Mouse (Mus musculus) embryo, embryonic 9.5 days (tissue): ENCODE results near the gene Dscam.
A peak's percentile ranks its signal among the peaks of the same experiment; 100 is the strongest.

ENCODE experiments used
- DNase-seq: peaks from one replicate; pipeline ENCODE4 v3.0.0-alpha.2; 2017; ENCODE audit errors: extremely low spot score

The Dscam gene

DNA sequence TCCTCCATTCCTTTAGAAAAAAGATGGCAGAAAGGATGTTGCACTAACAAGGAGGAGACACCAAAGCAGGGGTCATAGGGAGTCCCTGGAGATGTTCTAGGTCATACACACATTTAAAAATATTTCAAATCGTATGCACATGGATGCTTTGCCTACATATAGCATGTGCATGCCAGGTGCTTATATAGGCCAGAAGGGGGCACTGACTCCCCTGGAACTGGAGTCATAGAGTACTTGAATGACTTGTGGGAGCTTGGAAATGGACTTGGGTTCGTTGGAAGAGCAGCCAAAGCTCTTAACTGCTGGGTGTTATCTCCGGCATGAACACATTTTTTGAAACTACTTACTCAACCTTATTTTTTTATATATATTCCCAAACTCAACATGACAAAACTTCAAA is 448.4 kb downstream of the Dscam start:
- DNase-seq = no peak

DNA sequence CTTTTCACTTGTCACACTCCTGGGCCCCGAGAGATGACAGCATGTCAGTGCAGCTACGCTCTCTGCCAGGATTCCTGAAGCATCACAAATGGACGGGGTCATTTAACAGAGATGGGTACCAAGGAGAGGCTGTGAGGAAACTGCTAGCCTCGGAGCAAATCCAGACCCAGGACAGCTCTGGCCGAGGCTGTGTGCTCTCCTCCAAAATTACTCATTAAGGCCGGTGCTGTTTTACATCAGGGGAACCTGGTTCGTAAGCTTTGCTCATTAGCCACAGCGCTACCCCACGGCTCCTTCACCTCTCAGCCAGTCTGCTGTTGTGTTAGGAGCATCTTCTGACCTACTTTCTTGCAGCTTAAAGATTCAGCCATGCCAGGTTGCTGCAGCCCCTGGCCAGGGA is 449.3 kb downstream of the Dscam start:
- no peak for DNase-seq

DNA sequence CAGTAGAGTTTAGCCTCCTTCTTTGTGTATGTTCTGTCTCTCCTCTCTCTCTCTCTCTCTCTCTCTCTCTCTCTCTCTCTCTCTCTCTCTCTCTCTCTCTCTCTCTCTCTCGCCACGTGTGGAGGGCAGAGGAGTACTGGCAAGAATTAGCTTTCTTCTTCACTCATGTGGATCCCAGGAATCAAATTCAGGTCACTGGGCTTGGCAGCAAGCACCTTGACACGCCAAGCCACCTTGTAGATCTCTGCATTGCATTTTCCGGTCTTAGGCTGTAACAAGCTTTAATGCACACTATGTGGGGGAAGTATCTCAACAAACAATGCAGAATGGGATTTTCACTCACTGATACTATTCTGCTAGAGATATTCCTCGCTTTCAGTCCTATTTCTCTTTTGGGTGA is 449.9 kb downstream of the Dscam start:
- DNase-seq = no peak

DNA sequence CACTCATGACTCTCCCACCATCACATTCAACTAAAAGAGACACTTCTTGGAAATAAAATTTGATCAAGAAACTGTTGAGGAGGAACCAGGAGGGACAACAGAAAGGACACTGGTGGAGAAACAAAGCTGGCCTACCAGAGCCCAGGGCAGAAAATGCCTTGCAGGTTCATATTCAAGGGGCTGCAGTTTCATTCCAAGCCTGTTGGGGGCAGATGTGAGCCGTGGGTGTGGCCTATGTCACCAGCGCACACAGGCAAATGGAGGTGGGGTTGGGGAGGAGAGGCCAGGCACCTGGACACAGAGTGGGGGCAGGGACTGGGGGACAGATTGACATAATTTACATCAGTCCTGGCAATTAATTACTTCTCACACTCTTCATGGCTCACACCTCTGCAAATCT is 452.3 kb downstream of the Dscam start:
- peak; percentile 35 for DNase-seq

DNA sequence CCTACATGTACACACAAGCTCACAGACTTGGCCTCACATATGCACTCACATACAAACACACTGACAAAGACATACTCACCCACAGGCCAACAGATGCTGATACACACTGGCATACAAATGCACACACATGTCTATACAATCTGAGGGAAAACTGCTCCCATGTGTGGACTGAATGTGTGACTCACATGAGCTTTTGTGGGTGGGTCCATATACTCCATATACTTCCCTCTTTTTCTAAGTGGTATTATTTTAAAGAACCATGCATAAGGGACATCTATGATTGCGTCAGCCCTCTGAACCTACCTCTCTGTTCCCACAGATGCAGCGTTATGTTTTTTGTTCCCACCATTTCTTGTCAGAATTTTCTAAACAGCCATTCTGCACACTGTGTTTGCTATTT is 453.9 kb downstream of the Dscam start:
- no peak for DNase-seq

DNA sequence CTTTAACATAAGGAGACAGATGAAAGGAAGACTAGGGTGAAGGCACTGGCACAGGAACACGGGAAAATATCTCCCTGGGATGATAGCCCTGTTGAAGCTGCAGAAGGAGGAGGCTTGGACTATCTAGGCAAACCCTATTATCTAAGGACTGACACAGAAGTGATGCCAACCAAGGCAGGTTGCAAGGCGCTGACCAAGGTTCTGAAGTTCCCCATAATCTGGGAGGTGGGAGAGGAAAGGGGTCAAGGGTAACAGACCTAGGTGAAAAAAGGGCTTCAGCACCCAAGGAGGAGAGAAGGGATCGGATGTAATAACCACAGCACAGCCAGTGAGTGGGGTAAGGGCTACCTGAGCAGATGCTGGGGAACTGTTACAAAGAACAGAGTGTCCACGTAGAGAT is 458.6 kb downstream of the Dscam start:
- peak; percentile 28 for DNase-seq

DNA sequence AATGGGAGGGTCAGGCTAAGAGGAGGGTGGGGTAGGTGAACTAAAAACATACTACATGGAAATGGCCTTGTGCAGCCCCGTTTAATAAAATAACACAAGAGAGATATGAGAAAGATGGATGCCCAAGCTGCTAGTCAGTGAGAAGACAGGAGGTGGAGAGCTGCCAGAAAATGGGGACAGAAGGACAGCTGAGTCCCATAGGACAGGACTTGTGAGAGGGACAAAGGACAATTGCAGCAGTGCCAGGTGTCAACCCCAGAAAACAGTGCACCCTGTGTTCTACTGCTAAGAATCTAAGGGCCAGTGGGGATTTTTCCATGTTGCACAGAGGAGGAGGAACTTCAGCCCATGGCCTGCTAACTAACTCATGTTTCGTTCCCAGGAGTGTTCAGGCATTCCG is 470.0 kb downstream of the Dscam start:
- no peak for DNase-seq

DNA sequence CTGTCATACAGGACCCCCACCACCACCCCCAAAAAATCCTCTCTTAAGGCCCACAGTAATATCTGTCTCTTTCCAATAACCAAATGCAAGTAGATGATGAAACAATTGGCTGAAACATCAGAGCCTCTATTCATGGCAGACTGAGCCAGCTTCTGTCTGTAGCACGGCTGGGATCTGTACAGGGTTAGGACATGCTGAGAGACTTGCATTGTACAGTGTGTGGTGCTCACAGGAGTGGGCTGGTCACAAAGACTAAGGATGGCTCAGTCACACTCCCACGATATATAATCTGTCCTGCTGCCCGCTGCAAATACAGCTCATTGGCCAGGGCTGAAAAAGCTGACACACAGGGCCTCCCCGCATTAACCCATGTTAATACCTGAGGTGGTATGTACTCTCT is 474.7 kb downstream of the Dscam start:
- no peak for DNase-seq

DNA sequence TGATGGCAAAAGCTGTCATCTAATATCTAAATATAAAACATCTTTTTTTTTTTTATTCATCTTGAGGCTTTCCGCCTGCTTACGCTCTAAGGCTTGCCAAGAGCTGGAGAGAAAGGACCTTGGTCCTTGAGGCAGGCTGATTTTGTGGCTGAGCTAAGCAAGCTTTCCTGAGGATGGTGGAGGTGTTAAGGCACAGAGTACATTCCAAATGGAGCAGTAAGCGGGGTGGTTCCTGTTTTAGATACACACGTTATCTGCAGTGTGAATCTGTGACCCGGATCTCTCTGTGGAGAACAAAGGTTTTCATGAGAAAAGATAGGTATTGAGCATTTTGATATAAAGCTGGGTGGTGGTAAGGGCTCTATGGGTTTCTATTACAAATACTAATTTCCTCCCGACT is 479.0 kb downstream of the Dscam start:
- DNase-seq = no peak

DNA sequence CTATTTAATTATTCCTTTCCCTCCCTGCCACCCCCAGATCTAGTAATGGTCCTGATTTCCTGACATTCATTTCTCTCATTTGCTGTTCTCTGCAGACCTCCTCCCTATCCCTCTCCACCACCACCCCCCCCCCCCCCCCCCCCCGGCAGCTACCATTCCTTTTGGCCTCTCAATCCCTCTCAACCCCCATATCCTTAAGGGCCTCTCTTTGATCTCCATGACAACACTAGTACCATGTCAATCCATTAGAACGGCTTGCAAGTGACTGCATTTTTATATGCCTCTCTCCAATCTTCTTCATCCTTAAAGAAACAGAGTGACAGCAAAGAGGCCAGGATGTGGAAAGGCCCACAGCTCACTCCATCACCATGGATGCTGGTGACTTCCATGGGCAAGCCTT is 480.5 kb downstream of the Dscam start:
- no peak for DNase-seq

DNA sequence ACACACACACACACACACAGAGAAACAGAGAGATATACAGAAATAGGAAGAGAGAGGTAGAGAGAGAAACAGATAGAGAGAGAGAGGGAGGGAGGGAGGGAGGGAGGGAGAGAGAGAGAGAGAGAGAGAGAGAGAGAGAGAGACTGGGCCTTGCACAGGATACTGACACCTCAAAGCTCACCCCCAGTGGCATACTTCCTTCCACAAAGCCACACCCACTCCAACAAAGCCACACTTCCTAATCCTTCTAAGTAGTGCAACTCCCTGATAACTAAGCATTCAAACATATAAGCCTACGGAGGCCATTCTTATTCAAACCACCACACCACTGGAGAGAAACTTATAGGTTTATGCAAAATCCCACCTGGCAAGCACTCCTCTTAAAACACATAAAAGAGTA is 481.1 kb downstream of the Dscam start:
- no peak for DNase-seq

DNA sequence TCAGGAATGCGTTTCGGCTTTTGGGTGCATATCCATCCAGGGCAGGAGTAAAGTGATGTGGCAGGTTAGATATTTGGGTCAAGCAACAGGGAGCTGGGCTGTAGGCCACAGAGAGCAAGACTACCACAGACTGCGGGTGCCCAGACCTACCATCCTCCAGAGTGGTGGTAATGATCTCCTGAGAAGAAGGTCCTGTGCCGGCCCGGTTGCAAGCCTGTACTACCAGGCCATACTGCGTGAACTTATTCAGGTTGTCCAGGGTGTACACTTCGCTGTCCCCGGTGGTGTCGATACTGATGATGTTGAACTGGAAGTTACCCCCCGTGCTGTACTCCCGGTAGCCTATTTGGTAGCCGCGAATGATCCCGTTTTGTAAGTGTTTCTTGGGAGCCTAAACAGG is 485.5 kb downstream of the Dscam start:
- no peak for DNase-seq

DNA sequence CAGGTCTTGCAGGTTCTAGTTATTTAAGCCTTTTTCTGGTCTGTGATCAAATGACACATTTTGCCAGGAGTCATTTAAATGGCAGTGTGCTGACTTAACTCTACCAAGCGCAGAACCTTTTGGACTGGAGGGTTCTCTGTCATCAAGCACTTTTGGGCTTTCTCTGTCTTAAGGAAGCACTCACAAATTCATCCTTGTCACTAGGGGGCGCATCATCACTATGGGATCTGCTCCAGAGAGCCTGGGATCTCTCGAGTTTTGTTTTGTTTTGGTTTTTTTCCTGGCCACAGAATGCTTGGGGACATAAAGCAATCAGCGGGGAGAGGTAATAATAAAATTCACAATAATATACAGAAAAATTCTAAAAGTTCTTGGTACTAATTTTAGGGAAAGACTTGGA is 486.0 kb downstream of the Dscam start:
- DNase-seq = peak; percentile 49

DNA sequence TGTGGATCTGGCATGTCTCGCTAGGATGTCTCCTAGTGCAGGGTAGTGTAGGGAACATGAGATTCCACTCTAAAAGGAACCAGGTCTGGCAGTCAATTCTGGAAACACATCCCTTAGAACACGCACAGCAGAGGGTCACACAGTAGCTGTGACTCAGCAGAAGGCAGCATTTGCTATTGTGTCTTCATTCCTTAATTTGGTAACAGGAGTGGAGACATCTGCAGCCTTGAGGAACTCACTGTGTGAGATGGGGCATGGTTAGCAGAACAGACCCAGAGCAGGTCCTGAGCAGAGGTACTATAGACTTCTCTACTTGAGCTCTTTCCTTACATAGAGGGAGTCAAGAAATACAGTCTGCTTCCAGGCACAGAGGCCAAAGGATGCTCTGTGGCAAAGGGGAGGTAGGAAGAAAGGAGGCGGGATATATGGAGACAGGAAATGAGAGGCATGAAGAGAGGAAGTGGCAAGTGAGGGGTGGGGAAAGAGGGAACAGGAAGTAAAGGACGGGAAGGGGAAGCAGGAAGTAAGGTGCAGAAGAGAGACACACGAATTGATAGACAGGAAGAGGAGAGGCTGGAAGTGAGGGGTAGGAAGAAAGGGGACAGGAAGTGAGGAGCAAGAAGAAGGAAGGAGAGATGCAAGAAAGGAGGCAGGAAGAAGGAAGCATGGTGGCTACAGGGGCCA is 488.1 kb downstream of the Dscam start:
- no peak for DNase-seq

DNA sequence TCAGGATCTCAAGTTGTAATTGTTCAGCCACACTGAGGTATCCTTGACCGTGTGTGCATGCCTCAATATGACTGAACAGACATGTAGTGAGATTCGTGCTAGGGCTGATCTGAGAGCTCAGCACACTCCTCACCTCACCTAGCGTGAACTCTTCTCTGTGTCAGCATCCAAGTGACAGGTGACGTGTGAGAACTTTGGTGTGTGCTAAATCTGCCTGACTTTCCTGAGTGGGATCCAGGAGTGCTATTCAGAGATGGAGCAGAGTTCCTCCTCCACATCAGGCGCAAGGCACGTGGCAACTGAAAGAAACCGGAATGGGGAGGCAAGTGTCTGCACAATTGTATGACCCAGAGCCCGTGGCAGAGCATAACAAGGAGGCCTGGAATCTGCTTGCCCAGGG is 490.6 kb downstream of the Dscam start:
- no peak for DNase-seq

DNA sequence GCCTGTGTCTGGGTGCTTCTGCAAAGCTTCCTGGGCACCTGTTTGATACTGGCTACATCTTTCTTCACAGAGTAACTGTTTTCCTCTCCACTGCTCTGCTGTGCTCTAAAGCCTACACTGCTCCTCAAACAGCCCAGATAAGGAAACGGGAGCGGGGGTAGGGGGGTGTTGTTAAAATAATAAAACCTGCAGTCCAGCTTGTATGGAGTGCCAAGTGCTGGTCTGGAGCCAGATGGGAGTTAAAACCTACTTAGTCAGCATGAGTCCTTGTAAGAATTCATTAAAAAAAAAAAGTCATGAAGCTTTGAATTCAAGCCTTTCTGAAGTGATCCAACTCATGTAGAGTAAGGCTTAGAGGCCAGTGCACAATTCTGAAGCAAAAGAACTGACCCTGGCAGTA is 493.1 kb downstream of the Dscam start:
- no peak for DNase-seq

DNA sequence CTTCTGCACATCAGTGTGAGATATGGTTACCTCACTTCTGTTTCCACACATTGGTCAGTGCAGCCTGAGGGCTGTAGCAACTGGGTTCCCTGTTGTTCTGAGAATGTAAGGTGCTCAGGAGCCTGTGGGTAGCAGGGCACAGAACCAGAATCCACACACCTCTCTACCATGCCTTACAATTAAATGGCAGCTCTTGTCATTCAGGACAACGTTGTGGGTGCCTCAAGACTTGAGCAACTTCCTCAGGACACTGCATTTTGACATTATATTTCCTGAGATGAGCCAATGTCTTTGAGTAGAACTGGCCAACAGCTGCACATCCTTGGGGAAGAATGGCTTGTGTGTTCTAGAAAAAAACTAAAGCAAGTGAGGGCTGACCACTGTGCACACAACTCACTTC is 493.9 kb downstream of the Dscam start:
- DNase-seq = no peak

DNA sequence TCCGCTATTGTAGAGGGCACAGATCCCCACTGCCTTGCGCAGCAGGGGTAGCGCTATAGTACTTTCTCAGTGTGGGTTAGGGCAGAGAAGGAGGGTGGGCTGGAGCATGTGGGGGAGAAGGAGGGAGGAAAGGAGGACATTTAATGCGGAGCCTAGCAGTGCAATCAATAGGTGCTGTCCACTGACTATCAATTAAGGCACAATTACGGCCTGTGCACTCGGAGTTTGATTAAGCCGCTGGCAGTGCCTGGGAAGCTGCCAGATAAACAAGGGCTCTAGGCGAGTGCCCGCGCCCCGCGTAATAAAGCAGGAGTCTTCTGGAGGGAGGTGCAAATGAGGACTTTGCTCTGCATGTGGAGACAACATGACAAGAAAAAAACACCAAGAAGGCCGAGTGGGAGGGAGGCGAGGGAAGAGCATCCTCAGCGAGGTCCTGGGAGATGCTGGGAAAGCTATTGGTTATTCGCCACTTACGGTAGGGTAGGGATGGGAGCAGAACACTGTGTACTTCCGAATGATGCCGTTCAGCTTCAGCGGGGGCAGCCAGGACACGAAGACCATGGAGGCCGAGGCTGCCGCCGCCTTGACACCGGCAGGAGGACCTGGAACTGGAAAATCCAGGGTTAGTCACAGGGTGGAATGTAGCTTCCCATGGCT is 497.2 kb downstream of the Dscam start:
- DNase-seq = no peak

DNA sequence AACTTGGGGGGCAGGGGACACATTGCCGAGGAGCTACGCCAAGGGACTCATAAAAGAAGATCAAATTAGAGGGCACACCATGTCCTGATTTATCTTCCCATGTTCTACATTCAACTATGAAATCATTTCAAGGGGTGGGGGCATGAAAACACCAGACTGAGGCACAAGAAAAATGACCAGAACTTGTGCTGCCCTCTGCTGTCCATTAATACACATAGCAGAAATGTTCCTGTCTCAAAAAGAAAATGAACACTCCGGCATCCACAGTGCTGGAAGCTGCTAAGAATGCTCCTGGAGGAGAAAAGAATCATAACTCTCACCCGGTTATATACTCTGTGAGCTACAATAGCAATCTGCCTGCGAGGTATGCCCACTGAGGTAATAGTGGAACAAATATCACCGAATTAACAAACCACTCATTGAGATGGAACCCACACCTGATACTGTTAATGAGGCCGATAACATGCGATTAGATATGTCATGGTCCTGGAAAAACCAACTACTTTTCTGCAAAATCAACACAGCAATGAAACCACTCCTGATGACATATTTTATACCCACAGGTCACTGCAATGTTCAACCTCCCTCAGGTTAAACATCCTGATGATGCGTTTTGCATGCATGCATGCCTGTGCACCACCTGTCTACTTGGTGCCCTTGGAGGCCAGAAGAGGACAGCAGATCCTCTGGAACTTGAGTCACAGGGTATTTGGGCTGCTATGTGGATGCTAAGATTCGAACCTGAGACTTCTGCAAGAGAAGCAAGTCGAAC is 498.8 kb downstream of the Dscam start:
- peak; percentile 25 for DNase-seq

DNA sequence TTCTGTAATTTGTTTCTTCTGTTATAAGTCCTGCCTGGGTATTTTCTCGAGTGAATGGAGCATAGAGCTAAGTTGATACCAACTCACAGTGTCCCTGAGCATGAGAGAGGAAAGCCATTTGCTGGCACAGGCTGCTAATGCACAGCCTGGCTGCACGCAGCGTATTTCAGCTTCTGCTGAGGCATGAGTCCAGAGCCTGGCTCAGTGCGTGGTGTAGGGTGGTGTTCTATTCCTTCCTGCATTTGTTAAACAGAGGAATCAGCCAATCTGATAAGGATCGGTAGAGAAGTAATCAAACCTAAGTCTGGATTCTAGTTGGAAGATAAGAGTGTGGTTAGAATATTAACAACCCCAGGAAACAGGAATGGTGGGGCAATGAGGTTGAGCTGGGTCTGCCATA is 500.8 kb downstream of the Dscam start:
- no peak for DNase-seq

DNA sequence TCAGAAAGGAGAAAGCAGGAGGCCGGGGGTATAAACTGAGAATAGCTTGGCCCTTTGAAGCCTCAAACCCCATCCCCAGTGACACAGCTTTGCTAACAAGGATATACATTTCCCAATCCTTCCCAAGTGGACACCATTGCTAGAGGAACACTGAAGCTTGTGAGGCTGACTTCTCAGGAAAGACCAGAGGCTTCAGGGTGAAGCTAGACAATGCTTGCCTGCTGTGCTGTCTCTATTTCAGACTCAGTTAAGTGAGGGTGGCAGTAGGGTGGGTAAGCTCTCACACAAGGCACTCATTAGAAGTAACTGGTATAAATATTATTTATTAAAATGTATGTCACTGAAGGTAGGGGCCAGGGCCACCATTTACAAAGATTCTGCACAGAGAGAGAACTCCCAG is 502.1 kb downstream of the Dscam start:
- DNase-seq = no peak

DNA sequence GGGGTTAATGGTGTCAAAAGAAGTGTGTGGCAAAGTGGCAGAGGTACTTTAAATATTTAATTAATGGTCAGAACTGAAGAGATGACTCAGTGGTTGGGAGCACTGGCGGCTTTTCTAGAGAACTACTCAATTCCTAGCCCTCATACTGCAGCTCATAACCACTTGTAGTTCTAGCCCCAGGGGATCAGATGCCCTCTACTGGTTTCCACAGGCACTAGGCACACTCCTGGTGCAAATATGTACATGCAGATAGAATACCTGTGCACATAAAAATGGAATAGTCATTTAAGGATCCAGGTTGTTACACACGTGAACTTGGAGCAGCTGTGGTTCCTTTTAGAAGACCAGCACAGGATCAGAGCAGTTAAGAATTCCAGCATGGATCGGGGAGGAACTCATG is 509.5 kb downstream of the Dscam start:
- DNase-seq = no peak

DNA sequence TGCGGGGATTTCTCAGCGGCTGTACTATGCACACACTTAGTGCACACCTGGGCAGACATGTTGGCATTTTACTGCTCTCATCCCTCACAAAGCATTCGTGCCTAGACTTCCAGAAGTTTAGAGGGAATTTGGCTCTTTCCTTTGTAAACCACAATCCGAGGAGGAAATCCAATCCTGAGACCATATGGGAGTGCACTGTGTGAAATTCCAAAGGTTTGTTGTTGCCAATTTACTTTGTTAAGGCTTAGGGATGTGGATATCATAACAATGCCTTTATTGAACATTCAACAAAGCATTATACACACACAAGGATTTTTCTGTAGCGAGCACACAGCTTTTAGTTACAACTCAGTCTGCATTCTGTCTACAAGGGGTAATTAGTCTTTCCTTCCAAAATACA is 511.3 kb downstream of the Dscam start:
- DNase-seq = no peak
